Mouse (Mus musculus) forebrain, embryonic 11.5 days (tissue): ENCODE results near the gene Emc9. TPM values are rescaled to one million over a fixed set of nuclear protein-coding genes. Genes with fewer than 3 reads are reported as not detected.

Experiments used
- ATAC-seq: fragments of 200-750 bp; cut with Nextera tagmentation; replicated peaks from 2 replicates; pipeline ENCODE4 v1.8.0; 2017; ENCODE audit warnings: moderate TSS enrichment; ENCODE audit not compliant: low FRiP score
- DNase-seq: peaks from one replicate; pipeline ENCODE4 v3.0.0-alpha.2; 2017; ENCODE audit warnings: low spot score
- H3K27ac ChIP-seq: fragments of 300-500 bp; sonication (generic); 2 replicates; pipeline ENCODE4 v1.5.1; 2014; ENCODE audit warnings: low read depth, low read length
- H3K27me3 ChIP-seq: fragments of 300-500 bp; sonication (generic); 2 replicates; pipeline ENCODE4 v1.6.1; 2014; ENCODE audit warnings: mild to moderate bottlenecking, low read length, mixed read lengths; ENCODE audit not compliant: control insufficient read depth, insufficient read depth
- H3K36me3 ChIP-seq: fragments of 300-500 bp; sonication (generic); 2 replicates; pipeline ENCODE4 v1.6.1; 2014; ENCODE audit warnings: mild to moderate bottlenecking, low read length, moderate library complexity, mixed read lengths; ENCODE audit not compliant: control insufficient read depth, insufficient read depth
- H3K4me1 ChIP-seq: fragments of 300-500 bp; sonication (generic); replicated peaks from 2 replicates; pipeline ENCODE4 v1.6.1; 2014; ENCODE audit warnings: low read length, mixed read lengths; ENCODE audit not compliant: control insufficient read depth, insufficient read depth
- H3K4me2 ChIP-seq: fragments of 300-500 bp; sonication (generic); 2 replicates; pipeline ENCODE4 v1.6.1; 2014; ENCODE audit warnings: low read depth, mild to moderate bottlenecking, low read length, moderate library complexity, mixed read lengths; ENCODE audit not compliant: severe bottlenecking
- H3K4me3 ChIP-seq: fragments of 300-500 bp; sonication (generic); 2 replicates; pipeline ENCODE4 v1.5.1; 2014; ENCODE audit warnings: low read depth, low read length
- H3K9ac ChIP-seq: fragments of 300-500 bp; sonication (generic); 2 replicates; pipeline ENCODE4 v1.6.1; 2014; ENCODE audit warnings: low read length
- H3K9me3 ChIP-seq: fragments of 300-500 bp; sonication (generic); 2 replicates; pipeline ENCODE4 v1.6.1; 2016; ENCODE audit warnings: low read length, mixed read lengths; ENCODE audit not compliant: control insufficient read depth
- WGBS: fragments of 180-500 bp; shearing (Covaris S2); extraction: QIAGEN DNeasy Blood & Tissue Kit; methylation state at CpG from one replicate; pipeline ENCODE4 v1.1.7; 2014; 5-methylcytosine and 5-hydroxymethylcytosine counted together
- polyA plus RNA-seq: library from polyadenylated mRNA; unstranded; fragments of >200 nt; fragmentation: Nextera tagmentation; extraction: Ambion mirVana; gene quantifications from 2 replicates; pipeline ENCODE4 v1.2.1, GENCODE M21; 2014

Emc9 gene
- polyA plus RNA-seq, 1 experiment from 2014 or later: 3.4 TPM

- Histone ChIP-seq H3K4me3 (no peak overlapping the region), H3K4me2 (no peak overlapping the region), H3K36me3 (peaks cover 8% of the 10 kb centered on the region), H3K9ac (no peak overlapping the region), H3K27me3 (no peaks in the 10 kb centered on the region), H3K4me1 (no peaks in the 10 kb centered on the region; the same call in 1 of the 2 replicates), H3K9me3 (no peaks in the 10 kb centered on the region), H3K27ac (no peak overlapping the region)
- 94% methylated on average over 21 of the region's 21 CpGs for WGBS
- DNase-seq (no peak), ATAC-seq (no peak)
Observed at GRCm38 (mm10) chr14:55598521-55599390, 13.7 kb upstream of the Emc9 start.

DNA sequence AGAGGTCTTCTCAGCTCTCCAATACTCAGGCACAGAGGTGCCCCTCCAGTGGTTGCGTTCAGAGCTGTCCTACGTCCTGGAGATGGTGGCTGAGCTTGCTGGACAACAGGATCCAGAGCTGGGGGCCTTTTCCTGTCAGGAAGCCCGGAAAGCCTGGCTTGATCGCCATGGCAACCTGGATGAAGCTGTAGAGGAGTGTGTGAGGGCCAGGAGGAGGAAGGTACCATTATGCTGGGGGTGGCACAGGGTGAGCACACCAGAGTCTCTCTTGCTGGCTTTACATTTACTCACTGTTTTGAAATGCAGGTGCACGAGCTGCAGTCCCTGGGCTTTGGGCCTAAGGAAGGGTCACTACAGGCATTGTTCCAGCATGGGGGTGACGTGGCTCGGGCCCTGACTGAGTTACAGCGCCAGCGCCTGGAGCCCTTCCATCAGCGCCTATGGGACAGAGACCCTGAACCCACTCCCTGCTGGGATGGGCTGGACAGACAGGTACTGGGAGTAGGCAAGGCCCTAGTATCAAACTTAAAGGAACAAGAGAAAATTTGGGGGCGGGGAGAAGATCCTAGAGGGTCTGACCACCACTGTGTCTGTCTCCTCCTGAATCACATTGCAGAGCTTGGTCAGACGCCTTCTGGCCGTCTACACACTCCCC lies 11.1 kb upstream of the Emc9 start:
- Histone ChIP-seq H3K4me3 (no peak overlapping the region), H3K4me1 (peaks cover 7% of the 10 kb centered on the region; the same call in 1 of the 2 replicates), H3K36me3 (peaks cover 5% of the 10 kb centered on the region), H3K4me2 (no peak overlapping the region), H3K27ac (no peak overlapping the region), H3K9me3 (no peaks in the 10 kb centered on the region), H3K9ac (no peak overlapping the region), H3K27me3 (no peaks in the 10 kb centered on the region)
- no peak for DNase-seq
- no peak for ATAC-seq
- WGBS: 82% methylated on average over 13 of the region's 13 CpGs

DNA sequence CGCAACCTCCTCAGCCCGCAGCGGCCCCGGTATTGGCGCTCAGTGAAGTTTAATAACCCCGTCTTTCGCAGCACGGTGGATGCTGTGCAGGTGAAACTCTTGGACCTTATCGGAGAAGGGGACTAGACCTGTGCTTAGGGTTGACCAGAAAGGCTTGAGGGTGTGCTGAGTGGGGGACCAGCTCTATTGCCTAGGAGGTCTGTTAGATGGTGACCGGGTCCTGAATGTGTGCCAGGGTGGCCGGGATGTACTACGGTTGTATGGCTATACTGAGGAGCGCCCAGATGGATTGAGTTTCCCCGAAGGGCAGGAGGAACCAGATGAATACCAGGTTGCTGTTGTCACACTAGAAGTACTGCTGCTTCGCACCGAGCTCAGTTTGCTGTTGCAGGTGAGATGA lies 7.1 kb upstream of the Emc9 start:
- H3K27ac ChIP-seq: no peak overlapping the region
- peak overlapping the region; percentile 82 for H3K9ac ChIP-seq
- no peaks in the 10 kb centered on the region for H3K9me3 ChIP-seq
- H3K4me2 ChIP-seq: peak overlapping the region; percentile 97
- no peaks in the 10 kb centered on the region for H3K27me3 ChIP-seq
- ATAC-seq (no peak), DNase-seq (no peak)
- H3K4me1 ChIP-seq: peaks cover 14% of the 10 kb centered on the region; the same call in 1 of the 2 replicates
- H3K36me3 ChIP-seq: peaks cover 5% of the 10 kb centered on the region
- H3K4me3 ChIP-seq: peak overlapping the region; percentile 88
- 5% methylated on average over 16 of the region's 16 CpGs for WGBS

DNA sequence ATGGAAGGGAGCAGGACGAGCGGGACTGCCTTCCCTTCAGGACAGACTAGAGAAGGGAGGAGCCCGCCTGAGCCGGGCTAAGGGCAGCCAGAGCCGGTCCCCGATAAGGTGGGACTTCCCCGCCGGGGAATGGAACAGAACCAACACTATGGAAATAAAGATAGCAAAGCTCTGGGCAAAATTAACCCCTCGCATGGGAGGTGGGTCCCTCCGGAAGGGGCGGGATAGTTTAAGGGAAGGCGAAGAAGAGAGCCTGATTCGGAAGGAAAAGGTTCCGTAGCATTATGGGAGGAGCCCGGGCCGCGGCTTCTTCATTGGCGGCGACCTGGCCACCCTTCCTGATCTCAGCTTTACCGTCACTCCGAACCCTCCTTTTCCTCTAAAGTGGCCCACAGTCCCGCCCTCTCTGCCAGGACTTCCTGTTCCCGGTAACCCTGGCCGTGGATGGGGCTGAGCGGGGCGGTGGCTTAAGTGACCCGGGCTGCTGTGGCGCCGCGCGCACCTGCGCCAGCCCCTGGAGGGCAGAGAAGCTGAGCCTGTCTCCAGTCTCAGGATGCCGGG lies 6.3 kb upstream of the Emc9 start, which contains the start of gene Rnf31:
Gene Rnf31 (plus strand): TSS at position 378 of the 561 bp plus-strand sequence.
- no peaks in the 10 kb centered on the region for H3K9me3 ChIP-seq
- H3K9ac ChIP-seq: peak within 1 kb of the TSS; percentile 82
- DNase-seq (peak; percentile 93), ATAC-seq (peak; percentile 90)
- H3K4me3 ChIP-seq: peak within 1 kb of the TSS; percentile 88
- no peaks in the 10 kb centered on the region for H3K27me3 ChIP-seq
- peaks cover 5% of the 10 kb centered on the region for H3K36me3 ChIP-seq
- H3K4me2 ChIP-seq: peak within 1 kb of the TSS; percentile 97
- peaks cover 14% of the 10 kb centered on the region; the same call in 1 of the 2 replicates for H3K4me1 ChIP-seq
- 0% methylated on average over 33 of the region's 33 CpGs for WGBS
- peak within 1 kb of the TSS; percentile 81 for H3K27ac ChIP-seq

DNA sequence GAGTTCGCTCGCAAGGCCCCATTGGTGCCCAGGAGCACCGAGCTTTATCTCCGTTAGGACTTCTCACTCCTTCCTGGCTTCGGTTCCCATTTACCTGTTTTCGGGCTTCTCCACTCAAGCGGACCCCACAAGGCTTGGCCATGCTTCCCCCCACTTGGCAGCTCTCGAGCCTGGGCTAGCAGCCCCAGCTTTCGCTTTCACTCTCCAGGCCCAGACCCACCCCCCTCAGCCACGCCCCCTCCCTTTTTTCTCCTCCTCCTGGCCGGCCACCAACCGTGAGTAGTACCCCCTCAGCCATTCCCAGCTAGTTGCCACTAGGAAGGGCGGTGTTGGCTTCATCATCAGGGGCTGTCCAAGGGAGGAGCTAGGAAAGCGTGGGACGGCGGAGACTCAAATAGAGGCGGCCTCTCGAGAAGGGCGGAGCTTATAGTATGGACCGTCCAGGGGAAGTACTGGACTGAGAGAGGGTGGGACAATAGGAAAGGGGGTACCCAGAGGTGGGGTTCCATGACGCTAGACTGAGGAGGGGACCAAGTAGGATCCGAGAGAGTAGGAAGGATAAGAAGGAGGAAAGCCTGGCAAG lies 5.7 kb upstream of the Emc9 start, which contains the start of gene Psme2:
Gene Psme2 (minus strand): TSS at position 366 of the 583 bp plus-strand sequence.
- WGBS: under 1% methylated on average over 22 of the region's 22 CpGs
- H3K9ac ChIP-seq: peak within 1 kb of the TSS; percentile 82
- H3K27ac ChIP-seq: peak within 1 kb of the TSS; percentile 81
- H3K9me3 ChIP-seq: no peaks in the 10 kb centered on the region
- H3K4me1 ChIP-seq: peaks cover 14% of the 10 kb centered on the region; the same call in 1 of the 2 replicates
- peak within 1 kb of the TSS; percentile 88 for H3K4me3 ChIP-seq
- peak within 1 kb of the TSS; percentile 97 for H3K4me2 ChIP-seq
- peaks cover 1% of the 10 kb centered on the region for H3K36me3 ChIP-seq
- ATAC-seq (peak; percentile 96), DNase-seq (peak; percentile 95)
- no peaks in the 10 kb centered on the region for H3K27me3 ChIP-seq

DNA sequence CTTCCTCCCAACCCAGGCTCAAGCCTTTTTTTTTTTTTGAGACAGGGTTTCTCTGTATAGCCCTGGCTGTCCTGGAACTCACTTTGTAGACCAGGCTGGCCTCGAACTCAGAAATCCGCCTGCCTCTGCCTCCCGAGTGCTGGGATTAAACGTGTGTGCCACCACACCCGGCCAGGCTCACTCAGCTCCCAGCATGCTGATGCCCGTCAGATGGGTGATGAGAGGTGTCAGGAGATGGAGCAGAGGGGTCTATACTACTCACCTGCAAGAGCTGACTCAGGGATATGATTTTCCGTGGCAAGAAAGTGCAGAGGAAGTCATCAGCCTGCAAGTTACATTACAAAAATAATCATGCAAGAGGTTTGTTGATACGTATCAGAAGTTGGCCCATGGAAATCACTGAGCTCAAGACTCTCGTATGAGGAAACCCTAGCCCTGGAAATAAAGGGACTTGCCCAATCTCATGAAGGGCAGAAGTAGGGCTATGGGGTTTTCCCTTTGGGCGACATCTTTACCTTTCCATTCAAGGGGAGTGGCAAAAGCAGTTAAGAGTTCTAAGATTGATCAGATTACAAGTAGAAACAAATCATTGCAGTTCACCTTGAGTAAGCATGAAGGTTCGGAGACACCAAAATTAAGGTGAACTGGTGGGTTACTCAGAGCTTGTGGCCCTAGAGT lies 4.8 kb upstream of the Emc9 start:
- 86% methylated on average over 9 of the region's 11 CpGs for WGBS
- Histone ChIP-seq H3K9me3 (no peaks in the 10 kb centered on the region), H3K36me3 (no peaks in the 10 kb centered on the region; the same call in 1 of the 2 replicates), H3K27me3 (no peaks in the 10 kb centered on the region), H3K9ac (peak overlapping the region; percentile 71), H3K4me1 (peaks cover 14% of the 10 kb centered on the region; the same call in 1 of the 2 replicates), H3K4me2 (peak overlapping the region; percentile 97), H3K27ac (no peak overlapping the region), H3K4me3 (peak overlapping the region; percentile 88)
- ATAC-seq (no peak), DNase-seq (no peak)

- DNase-seq: no peak
- peaks cover 16% of the 10 kb centered on the region; the same call in 1 of the 2 replicates for H3K4me1 ChIP-seq
- no peak overlapping the region for H3K4me2 ChIP-seq
- no peaks in the 10 kb centered on the region; the same call in 1 of the 2 replicates for H3K36me3 ChIP-seq
- no peak overlapping the region for H3K27ac ChIP-seq
- no peaks in the 10 kb centered on the region for H3K9me3 ChIP-seq
- no peak overlapping the region for H3K9ac ChIP-seq
- no peak for ATAC-seq
- no peak overlapping the region for H3K4me3 ChIP-seq
- H3K27me3 ChIP-seq: no peaks in the 10 kb centered on the region; the same call in 1 of the 2 replicates
- WGBS: 88% methylated on average over 5 of the region's 5 CpGs
Observed at GRCm38 (mm10) chr14:55589271-55589670, 4.2 kb upstream of the Emc9 start.
